Mouse (Mus musculus) G1E-ER4 (cell line): ENCODE data around the gene Phpt1. TPM values are rescaled to one million over a fixed set of nuclear protein-coding genes. Genes with fewer than 3 reads are reported as not detected.

Experiments used
- GATA1 ChIP-seq: IDR thresholded peaks from one replicate; pipeline ENCODE4 v1.8.0; 2012; ENCODE audit warnings: low read length, inconsistent platforms
- polyA plus RNA-seq: library from polyadenylated mRNA; stranded (reverse); fragments of >175 nt; gene quantifications from 2 replicates; pipeline ENCODE4 v1.2.3, GENCODE M21; 2012

The Phpt1 gene
- polyA plus RNA-seq, 1 experiment: 3.2 TPM

- TF ChIP-seq GATA1: no peak
These were observed 25.7 kb downstream of the Phpt1 start for GRCm38 (mm10) chr2:25549021-25549991.

GRCm38 (mm10) chr2:25546811-25547491, 28.1 kb downstream of the Phpt1 start, which contains the start of gene Traf2:
Traf2 (minus strand) TSS chr2:25546940.
- no peak for TF ChIP-seq GATA1

DNA sequence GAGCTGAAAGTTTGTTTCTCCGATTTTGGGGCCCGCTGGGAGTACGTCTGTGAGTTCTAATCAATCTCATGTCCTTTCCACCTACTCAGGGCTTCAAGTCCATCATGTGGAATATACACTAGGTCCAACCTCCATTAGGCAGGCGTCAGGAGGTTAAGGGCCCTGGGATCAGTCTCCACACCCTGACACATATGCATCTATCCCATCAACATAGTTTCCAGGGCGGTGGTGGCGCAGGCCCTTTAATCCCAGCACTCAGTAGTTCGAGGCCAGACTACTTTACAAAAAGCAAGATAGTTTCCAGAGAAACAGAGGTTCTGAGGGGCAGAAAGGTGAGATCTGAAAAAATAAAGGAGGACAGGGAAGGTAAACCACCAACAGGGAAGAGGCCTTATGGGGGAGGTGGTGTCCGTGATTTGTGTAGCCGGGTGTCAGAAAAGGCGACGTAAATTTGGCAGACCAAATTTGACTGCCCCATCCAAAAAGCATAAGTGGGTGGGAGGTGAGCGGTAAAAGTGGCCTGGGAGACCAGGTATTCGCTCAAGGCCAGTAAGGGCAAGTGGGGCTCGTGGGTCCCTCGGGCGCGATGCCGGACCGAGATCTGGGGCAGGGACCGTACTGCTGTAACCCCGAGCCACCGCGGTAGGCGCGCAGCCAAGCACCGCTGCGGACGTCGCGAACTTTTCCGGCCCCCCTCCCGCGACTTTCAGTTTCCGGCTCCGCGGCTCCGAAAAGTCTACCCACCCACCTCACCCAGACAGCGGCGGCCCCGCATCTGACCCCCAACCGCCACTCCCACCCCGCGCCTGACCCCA, 28.8 kb downstream of the Phpt1 start:
- no peak for TF ChIP-seq GATA1

DNA sequence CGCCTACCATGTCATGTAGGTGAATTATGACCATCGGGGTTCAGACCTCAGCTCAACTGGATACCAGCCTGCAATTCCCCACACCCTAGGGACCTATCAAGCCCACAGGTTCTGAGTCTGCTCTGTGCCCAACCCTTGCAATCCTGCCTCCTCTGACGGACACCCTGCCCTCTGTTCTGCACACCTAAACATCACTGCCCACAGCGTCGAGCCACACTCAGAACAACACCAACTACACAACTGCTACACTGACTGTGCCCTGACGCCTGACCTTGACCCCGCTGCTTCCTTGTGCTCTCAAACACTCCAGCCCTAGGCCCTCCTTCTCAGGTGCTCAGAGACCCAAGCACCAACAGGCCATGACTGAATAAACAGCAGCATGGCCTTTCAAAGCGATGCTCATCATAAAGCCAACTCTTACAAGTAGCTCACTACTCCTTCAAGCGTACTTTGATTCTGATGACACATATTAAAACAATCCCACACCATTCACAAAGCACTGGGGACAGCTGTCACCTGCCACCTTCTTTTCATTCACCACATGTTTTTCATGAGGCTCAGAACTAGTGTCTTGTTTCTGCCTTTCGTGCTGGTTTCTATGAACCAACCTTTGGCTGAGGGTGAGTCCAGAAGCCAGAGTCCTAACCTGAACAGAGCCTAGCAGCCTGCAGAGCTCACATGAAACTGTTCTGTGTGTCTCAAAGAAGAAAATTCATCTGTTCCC, 33.2 kb downstream of the Phpt1 start:
- no peak for TF ChIP-seq GATA1

- no peak for TF ChIP-seq GATA1
These were observed 34.5 kb downstream of the Phpt1 start for GRCm38 (mm10) chr2:25540541-25540948.

DNA sequence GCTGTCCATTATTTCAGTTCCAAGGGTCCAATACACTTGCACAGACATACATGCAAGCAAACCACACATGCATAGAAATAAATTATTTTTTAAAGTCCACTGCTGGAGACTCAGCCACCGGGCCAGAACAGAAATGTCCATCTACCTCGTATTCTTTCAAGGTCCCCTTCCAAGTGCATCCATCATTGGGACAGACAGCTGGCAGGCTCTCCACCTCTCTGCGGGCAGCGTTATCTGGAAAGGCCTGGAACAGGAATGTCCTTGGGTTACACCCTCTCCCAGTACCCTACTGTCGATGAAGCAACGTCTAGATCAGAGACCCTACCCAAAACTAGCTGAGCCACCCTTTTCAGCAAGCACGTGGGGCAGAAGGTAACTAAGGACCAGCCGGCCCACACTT, 38.5 kb downstream of the Phpt1 start:
- no peak for TF ChIP-seq GATA1

- no peak for TF ChIP-seq GATA1
These were observed 40.2 kb downstream of the Phpt1 start for GRCm38 (mm10) chr2:25534866-25535182.

DNA sequence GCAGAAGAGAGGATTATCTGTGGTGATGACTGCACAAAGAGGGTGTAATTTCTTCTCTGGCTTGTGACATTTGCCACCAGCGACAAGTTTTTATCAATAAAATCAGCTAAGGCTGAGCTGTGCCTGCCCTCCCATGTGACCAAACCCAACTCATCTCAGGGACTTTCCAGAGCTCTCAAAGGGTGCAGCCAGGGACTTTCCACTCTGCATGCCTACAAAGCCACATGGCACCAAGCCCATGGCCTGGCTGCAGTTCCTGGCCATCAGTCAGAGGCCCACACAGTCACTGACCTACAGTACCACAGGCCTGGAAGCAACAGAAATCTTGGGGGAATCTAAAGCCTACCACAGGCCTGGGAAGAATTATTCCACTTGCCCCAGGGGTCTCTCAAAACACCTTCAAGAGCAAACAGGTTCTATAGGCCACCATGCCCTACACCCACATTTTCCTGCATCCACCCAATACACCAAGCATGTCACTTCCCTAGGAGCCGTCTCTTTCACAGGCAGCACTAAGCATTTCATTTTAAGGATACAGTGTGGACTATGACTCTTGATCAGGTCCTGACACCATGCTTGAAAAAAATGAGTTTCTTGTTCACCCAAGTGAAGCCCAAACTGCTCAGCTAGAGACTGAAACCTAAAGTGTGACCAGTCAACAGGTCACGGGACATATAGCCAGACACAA, 40.7 kb downstream of the Phpt1 start:
- TF ChIP-seq GATA1: no peak

GRCm38 (mm10) chr2:25533707-25534106, 41.3 kb downstream of the Phpt1 start:
- no peak for TF ChIP-seq GATA1

DNA sequence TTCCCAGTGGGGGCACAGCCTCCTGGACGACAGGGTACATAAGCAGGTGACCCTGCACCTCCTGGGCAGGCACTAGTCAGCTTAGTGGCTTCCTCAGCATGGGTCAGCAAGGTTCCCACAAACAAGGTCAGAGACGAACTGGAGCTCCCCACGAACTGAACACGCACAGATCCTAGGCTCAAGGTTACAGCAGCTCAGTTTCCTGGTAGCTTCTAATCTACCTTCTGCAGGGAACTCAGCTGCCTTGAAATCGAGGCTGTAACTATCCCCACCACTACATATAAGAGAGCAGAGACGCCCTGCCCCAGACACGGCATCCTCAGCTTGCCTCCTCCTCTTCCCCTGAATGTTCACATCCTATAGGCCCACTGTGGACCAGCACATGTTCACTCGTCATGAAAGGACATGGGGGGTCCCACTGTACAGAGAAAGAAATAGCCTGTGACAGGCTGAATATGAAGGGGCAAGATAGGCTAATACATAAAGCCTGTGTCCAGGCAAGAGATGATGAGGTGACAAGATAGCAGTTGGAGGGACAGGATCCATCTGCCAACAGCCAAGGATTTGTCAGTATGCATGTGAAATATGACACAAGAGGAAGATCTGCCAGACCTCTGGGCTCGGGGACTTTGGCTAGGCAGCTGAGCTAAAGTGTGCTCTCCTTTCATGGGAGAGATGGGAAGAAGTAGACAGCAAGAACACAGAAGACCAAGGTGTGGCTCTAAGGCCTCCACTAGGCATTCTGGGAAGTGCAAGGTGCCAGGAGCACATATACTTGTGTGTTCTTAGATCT, 48.3 kb downstream of the Phpt1 start:
- TF ChIP-seq GATA1: no peak

Other genes with a start within 250 kb of the Phpt1 start
- gene Man1b1, start 242.9 kb downstream of the Phpt1 start, polyA plus RNA-seq: 18.5 and 26.0 TPM in 2 replicates
- 5.0 and 7.6 TPM in 2 replicates for gene Dpp7, start 218.9 kb downstream of the Phpt1 start, polyA plus RNA-seq
- 36.3 and 46.3 TPM in 2 replicates for gene Uap1l1, start 209.5 kb downstream of the Phpt1 start, polyA plus RNA-seq
- 139 and 187 TPM in 2 replicates for gene Sapcd2, start 202.9 kb downstream of the Phpt1 start, polyA plus RNA-seq
- gene Entpd2, start 179.3 kb downstream of the Phpt1 start, polyA plus RNA-seq: not detected in 2 replicates
- gene Npdc1, start 175.9 kb downstream of the Phpt1 start, polyA plus RNA-seq: not detected in 2 replicates
- not detected in 2 replicates for gene Fut7, start 152.0 kb downstream of the Phpt1 start, polyA plus RNA-seq
- 9.2 and 9.9 TPM in 2 replicates for gene Abca2, start 146.5 kb downstream of the Phpt1 start, polyA plus RNA-seq
- gene Clic3, start 118.4 kb downstream of the Phpt1 start, polyA plus RNA-seq: not detected in 2 replicates
- gene Paxx, start 114.1 kb downstream of the Phpt1 start, polyA plus RNA-seq: 39.7 and 40.3 TPM in 2 replicates
- not detected in 2 replicates for gene Ptgds, start 105.2 kb downstream of the Phpt1 start, polyA plus RNA-seq
- not detected in 2 replicates for gene Lcn12, start 81.3 kb downstream of the Phpt1 start, polyA plus RNA-seq
- gene Fbxw5, start 74.5 kb downstream of the Phpt1 start, polyA plus RNA-seq: 25.8 and 49.8 TPM in 2 replicates
- 0.08 and 0.18 TPM in 2 replicates for gene C8g, start 73.5 kb downstream of the Phpt1 start, polyA plus RNA-seq
- 5.5 and 9.3 TPM in 2 replicates for gene Traf2, start 28.3 kb downstream of the Phpt1 start, polyA plus RNA-seq
- 682 and 940 TPM in 2 replicates for gene Edf1, start 17.4 kb downstream of the Phpt1 start, polyA plus RNA-seq
- 0.52 and 0.69 TPM in 2 replicates for gene Mamdc4, start 379 bp downstream of the Phpt1 start, polyA plus RNA-seq
- 0.09 and 0.13 TPM in 2 replicates for gene Ajm1, start 6.5 kb upstream of the Phpt1 start, polyA plus RNA-seq
- gene Rabl6, start 33.3 kb upstream of the Phpt1 start, polyA plus RNA-seq: 86.8 and 89.3 TPM in 2 replicates
- not detected in 2 replicates for gene Ccdc183, start 42.5 kb upstream of the Phpt1 start, polyA plus RNA-seq
- not detected in 2 replicates for gene Tmem141, start 46.8 kb upstream of the Phpt1 start, polyA plus RNA-seq
- not detected in 2 replicates for gene Fcna, start 52.8 kb upstream of the Phpt1 start, polyA plus RNA-seq
- not detected in 2 replicates for gene Lcn8, start 77.9 kb upstream of the Phpt1 start, polyA plus RNA-seq
- gene Lcn5, start 82.7 kb upstream of the Phpt1 start, polyA plus RNA-seq: not detected in 2 replicates
- gene Lcn6, start 101.6 kb upstream of the Phpt1 start, polyA plus RNA-seq: not detected in 2 replicates
- gene Lcn10, start 107.5 kb upstream of the Phpt1 start, polyA plus RNA-seq: not detected in 2 replicates
- gene Obp2a, start 124.8 kb upstream of the Phpt1 start, polyA plus RNA-seq: not detected in 2 replicates
- not detected in 2 replicates for gene Bmyc, start 131.5 kb upstream of the Phpt1 start, polyA plus RNA-seq
- not detected in 2 replicates for gene Obp2b, start 161.8 kb upstream of the Phpt1 start, polyA plus RNA-seq
- gene Lcn3, start 190.3 kb upstream of the Phpt1 start, polyA plus RNA-seq: not detected in 2 replicates
- gene Lcn11, start 201.8 kb upstream of the Phpt1 start, polyA plus RNA-seq: not detected in 2 replicates
- not detected in 2 replicates for gene Gm13539, start 207.0 kb upstream of the Phpt1 start, polyA plus RNA-seq
- gene Glt6d1, start 240.6 kb upstream of the Phpt1 start, polyA plus RNA-seq: not detected in 2 replicates
- not detected in 2 replicates for gene Lcn9, start 247.9 kb upstream of the Phpt1 start, polyA plus RNA-seq